Comparison of ENCODE assay signal across 31 mouse cellular contexts in the genomic region with DNA sequence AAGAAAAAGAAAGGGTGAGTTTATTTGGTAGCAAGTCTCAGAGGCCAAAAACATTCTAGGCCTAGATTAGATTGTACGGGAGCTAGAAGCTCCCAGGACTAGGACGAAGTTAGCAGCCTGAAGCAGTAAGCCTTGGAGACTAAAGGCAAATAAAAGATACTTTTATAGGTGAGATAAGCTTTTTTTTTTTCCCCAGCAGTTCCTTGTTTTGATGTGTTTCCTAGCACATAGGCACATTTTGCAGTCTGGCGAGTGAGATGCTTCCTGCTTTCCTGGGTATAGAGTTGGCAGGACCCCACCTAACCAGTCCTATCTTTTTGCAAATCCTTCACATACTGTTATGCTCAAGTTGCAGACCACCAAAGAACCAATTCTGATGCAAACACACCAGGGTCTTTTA.
"Had no signal": no experiment of that assay in that cellular context is flagged by ENCODE, and none has a peak within 500 bp of the region (broad histone marks: within the 10 kb centered on the region; RNA-seq: fewer than 3 reads in every experiment).

No protein-coding gene starts in this region.

- H3K4me3 ChIP-seq: heart, embryonic 10.5 days; heart, embryonic 12.5 days; heart, embryonic 13.5 days; heart, embryonic 15.5 days; hindbrain, embryonic 10.5 days; hindbrain, embryonic 12.5 days; hindbrain, embryonic 13.5 days; hindbrain, embryonic 15.5 days; intestine, embryonic 15.5 days; kidney, embryonic 15.5 days; layer of hippocampus, adult 2 months; left cerebral cortex, adult 2 months had no signal

- DNase-seq: heart, postnatal 10 days; heart, postnatal 14 days; heart, postnatal 36 days; heart, postnatal 4 days; kidney, adult 11 months; kidney, adult 18-20 months; kidney, adult 2 months; kidney, adult 8-10 months; kidney, adult 9 months; kidney, postnatal 10 days; kidney, postnatal 14 days; kidney, postnatal 25 days; kidney, postnatal 36 days; kidney, postnatal 4 days; layer of hippocampus, adult 9-11 months; layer of hippocampus, postnatal 36 days had no signal

- H3K4me1 ChIP-seq: heart, embryonic 10.5 days; heart, embryonic 12.5 days; heart, embryonic 13.5 days; heart, embryonic 15.5 days; hindbrain, embryonic 10.5 days; hindbrain, embryonic 12.5 days; hindbrain, embryonic 13.5 days; hindbrain, embryonic 15.5 days; intestine, embryonic 15.5 days; kidney, embryonic 15.5 days had no signal

- H3K36me3 ChIP-seq: heart, embryonic 10.5 days; heart, embryonic 12.5 days; heart, embryonic 13.5 days; heart, embryonic 15.5 days; hindbrain, embryonic 10.5 days; hindbrain, embryonic 12.5 days; hindbrain, embryonic 13.5 days; hindbrain, embryonic 15.5 days; intestine, embryonic 15.5 days; kidney, embryonic 15.5 days had no signal

- H3K27me3 ChIP-seq: heart, embryonic 12.5 days; heart, embryonic 13.5 days; heart, embryonic 15.5 days; hindbrain, embryonic 12.5 days; hindbrain, embryonic 13.5 days; hindbrain, embryonic 15.5 days; intestine, embryonic 15.5 days; kidney, embryonic 15.5 days had no signal

- H3K9me3 ChIP-seq: heart, embryonic 10.5 days; heart, embryonic 13.5 days; heart, embryonic 15.5 days; hindbrain, embryonic 10.5 days; hindbrain, embryonic 12.5 days; hindbrain, embryonic 13.5 days; hindbrain, embryonic 15.5 days; intestine, embryonic 15.5 days; kidney, embryonic 15.5 days had no signal

- H3K9ac ChIP-seq: heart, embryonic 12.5 days; heart, embryonic 13.5 days; heart, embryonic 15.5 days; hindbrain, embryonic 12.5 days; hindbrain, embryonic 13.5 days; hindbrain, embryonic 14.5 days; hindbrain, embryonic 15.5 days; intestine, embryonic 15.5 days; kidney, embryonic 15.5 days had no signal

- H3K27ac ChIP-seq: heart, embryonic 10.5 days; heart, embryonic 13.5 days; heart, embryonic 15.5 days; hindbrain, embryonic 10.5 days; hindbrain, embryonic 12.5 days; hindbrain, embryonic 13.5 days; hindbrain, embryonic 14.5 days; hindbrain, embryonic 15.5 days; hindbrain, postnatal 0 days; intestine, embryonic 15.5 days; kidney, embryonic 15.5 days; kidney, postnatal 0 days; layer of hippocampus, adult 2 months; left cerebral cortex, adult 2 months had no signal
